Mouse (Mus musculus) lung, postnatal 4 days (tissue): ENCODE measurements around the gene Slc26a5.

Experiments used
- DNase-seq, 2 experiments: peaks; one replicate each; pipeline ENCODE4 v3.0.0; 2021

The Slc26a5 gene

GRCm38 (mm10) chr5:21865346-21866107, at the start of gene Slc26a5:
Gene Slc26a5, minus strand, starts transcription at chr5:21865604.
- DNase-seq = peak; percentile 4 to 25

- no peak for DNase-seq
These were observed 49.4 kb upstream of the Slc26a5 start for GRCm38 (mm10) chr5:21914776-21915175.

GRCm38 (mm10) chr5:21912835-21913530, 47.6 kb upstream of the Slc26a5 start:
- no peak for DNase-seq

- no peak for DNase-seq
These were observed 45.3 kb upstream of the Slc26a5 start for GRCm38 (mm10) chr5:21910726-21911125.

- DNase-seq = no peak
These were observed 44.3 kb upstream of the Slc26a5 start for GRCm38 (mm10) chr5:21909713-21910112.

- DNase-seq = no peak
These were observed 36.0 kb upstream of the Slc26a5 start for GRCm38 (mm10) chr5:21901411-21901810.

- DNase-seq = no peak
These were observed 35.5 kb upstream of the Slc26a5 start for GRCm38 (mm10) chr5:21900891-21901290.

- DNase-seq = no peak
These were observed 33.5 kb upstream of the Slc26a5 start for GRCm38 (mm10) chr5:21898875-21899274.

- DNase-seq = peak; percentile 4 to 56
These were observed 31.2 kb upstream of the Slc26a5 start for GRCm38 (mm10) chr5:21896586-21896985.

- DNase-seq = no peak
These were observed 28.8 kb upstream of the Slc26a5 start for GRCm38 (mm10) chr5:21894168-21894567.

GRCm38 (mm10) chr5:21866750-21867149, 1.3 kb upstream of the Slc26a5 start:
- no peak for DNase-seq

GRCm38 (mm10) chr5:21866311-21866712, 908 bp upstream of the Slc26a5 start:
- peak in 1 of 2 experiments; percentile 3 for DNase-seq

- no peak for DNase-seq
These were observed 6.8 kb downstream of the Slc26a5 start for GRCm38 (mm10) chr5:21858653-21859052.

GRCm38 (mm10) chr5:21851679-21852340, 13.6 kb downstream of the Slc26a5 start:
- no peak for DNase-seq

GRCm38 (mm10) chr5:21847438-21847837, 18.0 kb downstream of the Slc26a5 start:
- no peak for DNase-seq

GRCm38 (mm10) chr5:21846616-21847290, 18.7 kb downstream of the Slc26a5 start:
- DNase-seq = no peak

- DNase-seq = no peak
These were observed 20.7 kb downstream of the Slc26a5 start for GRCm38 (mm10) chr5:21844676-21845075.

GRCm38 (mm10) chr5:21831761-21832160, 33.6 kb downstream of the Slc26a5 start:
- no peak for DNase-seq

GRCm38 (mm10) chr5:21828855-21829254, 36.5 kb downstream of the Slc26a5 start:
- DNase-seq = no peak

GRCm38 (mm10) chr5:21827643-21828042, 37.8 kb downstream of the Slc26a5 start:
- no peak for DNase-seq

- no peak for DNase-seq
These were observed 39.0 kb downstream of the Slc26a5 start for GRCm38 (mm10) chr5:21826370-21826769.

- peak in 1 of 2 experiments; percentile 41 for DNase-seq
These were observed 51.4 kb downstream of the Slc26a5 start for GRCm38 (mm10) chr5:21813994-21814393.

- no peak for DNase-seq
These were observed 54.5 kb downstream of the Slc26a5 start for GRCm38 (mm10) chr5:21810924-21811323.
